Mouse (Mus musculus) right cerebral cortex, postnatal 10 days (tissue): ENCODE measurements around the gene Taf6l.
A peak's percentile ranks its signal among the peaks of the same experiment; 100 is the strongest.
"Not testable (repeated sequence)": the region's sequence is repeated elsewhere in the genome, so short reads cannot be mapped to it uniquely, and the experiment has no call there.

ENCODE experiments used
- DNase-seq, 2 experiments: peaks; one replicate each; pipeline ENCODE4 v3.0.0; 2021; ENCODE audit warnings: low spot score in 2 of 2

Gene Taf6l

DNA sequence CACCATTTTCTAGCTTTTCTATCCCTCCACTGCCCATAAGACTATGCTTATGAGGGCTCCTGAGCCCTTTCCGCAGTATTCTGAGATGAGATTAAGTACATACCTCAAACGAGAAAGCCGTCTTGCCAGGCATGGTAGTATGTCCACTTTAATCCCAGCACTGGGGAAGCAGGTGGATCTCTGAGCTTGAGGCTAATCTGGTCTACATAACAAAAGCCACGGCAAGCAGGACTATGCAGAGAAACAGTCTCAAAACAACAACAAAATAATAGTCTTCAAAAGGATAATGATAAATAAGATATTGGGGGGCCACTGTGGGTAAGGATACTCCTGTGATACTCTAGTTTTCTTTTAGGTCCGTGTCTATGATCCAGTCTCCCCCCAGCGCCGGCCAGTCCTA, 47.3 kb downstream of the Taf6l start:
- no peak for DNase-seq

DNA sequence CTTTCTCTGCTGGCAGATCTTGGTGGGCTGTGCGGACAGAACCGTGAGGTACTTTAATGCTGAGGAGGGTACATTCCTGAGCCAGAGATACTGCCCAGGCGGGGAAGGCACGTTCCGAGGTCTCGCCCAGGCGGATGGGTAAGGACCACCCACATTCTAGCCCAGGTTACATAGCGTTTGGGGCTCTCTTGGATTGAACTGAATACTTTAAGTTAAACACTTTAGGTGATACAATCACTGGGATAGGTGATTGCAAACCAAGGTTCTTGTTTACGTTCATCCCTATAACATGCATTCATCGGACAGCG, 50.1 kb downstream of the Taf6l start:
- no peak for DNase-seq

DNA sequence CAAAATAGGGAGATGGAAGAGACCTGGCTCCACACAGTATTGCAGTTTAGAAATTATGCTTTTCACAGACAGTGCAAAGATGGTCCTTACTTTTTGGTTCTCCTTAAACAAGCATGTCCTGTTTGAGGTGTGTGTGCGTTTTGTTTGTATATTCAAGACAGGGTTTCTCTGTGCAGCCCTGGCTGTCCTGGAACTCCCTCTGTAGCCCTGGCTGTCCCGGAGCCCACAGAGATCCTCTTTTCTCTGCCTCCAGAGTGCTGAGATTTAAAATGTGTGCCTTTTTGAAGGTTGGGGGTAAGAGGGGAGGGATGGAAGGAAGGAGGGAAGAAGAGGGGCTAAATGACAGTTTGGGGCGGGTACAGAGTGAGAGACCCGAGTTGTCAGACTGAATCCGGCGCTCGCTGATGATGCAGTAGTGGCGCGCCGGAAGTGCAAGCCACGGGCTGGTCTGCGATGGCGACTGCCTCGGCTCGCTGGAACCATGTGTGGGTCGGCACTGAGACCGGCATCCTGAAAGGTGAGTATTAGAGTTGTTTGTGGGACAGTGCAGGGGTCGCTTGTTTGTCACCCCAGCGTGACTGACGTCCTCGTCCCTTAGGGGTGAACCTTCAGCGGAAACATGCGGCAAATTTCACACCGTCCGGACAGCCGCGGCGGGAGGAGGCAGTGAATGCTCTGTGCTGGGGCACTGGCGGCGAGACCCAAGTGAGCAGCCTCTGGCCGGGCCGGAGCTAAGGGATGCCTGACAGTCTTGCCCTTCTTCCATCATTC, 50.6 kb downstream of the Taf6l start, which contains the start of gene Wdr74:
Wdr74 (plus strand) TSS at position 439 of the 771 bp plus-strand sequence.
- DNase-seq, result peak; percentile 96

DNA sequence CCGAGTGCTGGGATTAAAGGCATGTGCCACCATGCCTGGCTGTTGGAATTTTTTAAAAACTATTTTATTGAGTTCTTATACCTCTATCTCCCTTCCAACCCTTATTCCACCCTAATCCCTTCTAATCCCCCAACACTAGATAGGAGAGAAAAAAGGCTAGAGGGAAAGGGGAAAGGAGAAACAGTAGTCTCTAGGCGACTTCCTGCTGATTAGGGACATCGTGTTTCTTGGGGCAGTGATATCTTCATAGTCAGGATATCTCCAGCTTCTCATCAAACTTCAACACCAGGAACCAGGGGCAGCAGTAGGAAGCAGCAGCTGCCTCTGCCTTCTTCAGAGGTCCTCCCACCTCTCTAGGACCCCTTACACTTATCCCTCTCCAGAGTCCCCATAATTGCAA, 51.9 kb downstream of the Taf6l start:
- no peak for DNase-seq

DNA sequence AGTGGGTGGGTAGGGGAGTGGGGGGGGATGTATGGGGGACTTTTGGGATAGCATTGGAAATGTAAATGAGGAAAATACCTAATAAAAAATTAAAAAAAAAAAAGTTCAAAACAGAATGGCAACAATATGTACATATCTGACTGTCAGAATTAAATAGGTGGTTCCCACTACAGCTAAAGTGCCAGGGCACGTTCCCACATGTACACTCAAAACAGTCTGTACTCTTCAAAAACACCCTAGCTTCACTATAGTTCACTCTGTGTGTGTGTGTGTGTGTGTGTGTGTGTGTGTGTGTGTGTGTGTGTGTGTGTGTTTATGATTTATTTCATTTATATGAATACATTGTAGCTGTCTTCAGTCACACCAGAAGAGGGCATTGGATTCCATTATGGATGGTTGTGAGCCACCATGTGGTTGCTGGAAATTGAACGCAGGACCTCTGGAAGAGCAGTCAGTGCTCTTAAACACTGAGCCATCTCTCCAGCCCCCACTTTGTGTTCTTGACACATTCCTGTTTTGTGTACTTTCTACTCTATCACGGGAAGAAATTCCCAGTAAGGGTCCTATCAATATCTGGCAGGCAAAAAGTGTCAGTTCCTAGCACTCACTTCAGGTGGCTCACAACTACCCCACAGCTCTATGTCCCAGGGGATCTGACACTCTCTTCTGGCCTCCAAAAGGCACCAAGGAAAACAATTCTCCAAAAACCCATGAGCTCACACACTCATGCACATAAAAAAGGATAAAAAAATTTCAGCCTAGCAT, 57.7 kb downstream of the Taf6l start:
- not testable (repeated sequence) for DNase-seq

DNA sequence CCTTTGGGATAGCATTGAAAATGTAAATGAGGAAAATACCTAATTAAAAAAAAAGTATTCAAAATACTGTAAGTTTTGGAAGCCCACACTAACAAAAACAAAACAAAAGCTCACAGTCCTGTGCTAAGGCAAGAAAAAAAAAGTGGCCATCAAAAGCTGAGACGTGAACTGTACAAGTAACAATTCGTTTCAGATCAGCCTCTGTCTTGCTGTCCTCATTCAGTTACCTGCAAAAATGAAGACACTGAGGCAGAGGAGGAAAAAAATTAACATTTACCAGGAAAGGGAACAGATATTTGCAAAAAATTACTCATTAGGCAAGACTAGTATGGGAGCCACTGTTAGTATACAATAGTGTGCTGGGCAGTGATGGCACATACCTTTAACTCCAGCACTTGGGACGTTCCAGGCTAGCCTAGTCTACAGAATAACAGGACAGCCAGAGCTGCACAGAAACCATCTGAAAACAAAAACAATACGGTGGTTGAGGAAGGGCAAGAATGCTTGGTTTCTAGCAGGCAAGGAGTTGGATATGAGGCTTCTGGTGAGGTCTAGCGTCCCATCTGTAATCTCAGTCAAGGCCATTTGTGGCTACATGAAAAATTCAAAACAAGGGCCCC, 58.6 kb downstream of the Taf6l start:
- no peak for DNase-seq

DNA sequence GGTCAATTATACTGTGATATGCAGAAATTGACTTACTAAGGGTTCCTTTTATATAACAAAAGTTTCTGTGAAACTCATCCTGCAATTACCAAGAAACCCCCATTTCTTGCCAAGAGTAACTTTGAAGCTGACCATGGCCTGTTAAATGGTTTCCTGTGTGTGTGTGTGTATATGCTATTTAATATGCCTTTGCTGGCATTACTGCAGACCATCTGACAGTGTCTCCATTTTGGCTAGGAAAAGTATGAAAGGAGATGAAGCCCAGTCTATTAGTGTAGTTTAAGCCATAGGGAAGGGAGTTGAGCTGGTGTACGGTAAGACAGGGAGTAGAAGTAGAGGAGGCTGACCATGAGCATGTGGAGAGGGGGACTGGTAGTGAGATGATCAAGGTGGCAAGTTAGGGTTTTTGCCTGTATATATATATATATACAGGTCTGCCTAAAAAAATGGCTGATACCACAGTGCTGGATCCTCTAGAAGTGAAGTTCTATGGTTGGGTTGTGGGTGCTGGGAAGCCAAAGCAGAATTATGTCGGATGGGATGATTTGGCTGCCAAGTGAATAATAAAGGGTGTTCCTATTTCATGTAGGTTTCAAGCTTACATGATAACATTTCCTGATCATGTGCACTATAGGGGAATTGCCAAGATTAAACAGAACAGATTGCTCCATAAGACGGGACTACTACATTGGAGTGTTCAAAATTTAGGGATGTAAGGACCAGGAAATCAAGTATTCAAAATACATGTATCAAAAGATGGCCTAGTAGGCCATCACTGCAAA, 59.4 kb downstream of the Taf6l start:
- no peak for DNase-seq

DNA sequence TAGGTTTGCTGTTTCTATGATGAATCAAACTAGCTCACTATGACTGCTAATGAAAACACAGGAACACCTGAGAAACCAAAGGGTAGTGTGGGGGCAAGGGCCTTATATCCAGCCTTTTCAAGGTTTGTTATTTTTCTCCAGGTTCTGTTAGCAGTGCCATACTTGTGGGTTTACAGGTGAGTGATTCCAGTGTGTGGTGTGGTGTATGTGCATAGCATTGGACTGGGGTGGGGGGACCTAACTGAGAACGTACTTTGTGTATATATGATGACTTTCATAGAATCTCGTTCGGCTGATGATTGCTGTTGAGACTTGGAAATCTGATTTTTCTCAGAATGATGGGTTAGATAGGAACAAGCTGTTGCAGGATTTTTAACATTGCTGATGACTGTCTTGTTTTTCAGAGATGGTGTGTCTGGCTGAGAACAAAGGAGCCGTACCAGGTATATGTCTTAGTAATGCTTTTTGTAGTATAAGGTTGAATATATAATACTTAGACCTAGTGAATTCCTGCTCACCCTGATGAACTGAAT, 61.1 kb downstream of the Taf6l start:
- DNase-seq, result no peak
